Mouse (Mus musculus): ENCODE data around the gene Bbs5.
A peak's percentile ranks its signal among the peaks of the same experiment; 100 is the strongest.
"Not testable (repeated sequence)": the region's sequence is repeated elsewhere in the genome, so short reads cannot be mapped to it uniquely, and the experiment has no call there.

The Bbs5 gene

DNA sequence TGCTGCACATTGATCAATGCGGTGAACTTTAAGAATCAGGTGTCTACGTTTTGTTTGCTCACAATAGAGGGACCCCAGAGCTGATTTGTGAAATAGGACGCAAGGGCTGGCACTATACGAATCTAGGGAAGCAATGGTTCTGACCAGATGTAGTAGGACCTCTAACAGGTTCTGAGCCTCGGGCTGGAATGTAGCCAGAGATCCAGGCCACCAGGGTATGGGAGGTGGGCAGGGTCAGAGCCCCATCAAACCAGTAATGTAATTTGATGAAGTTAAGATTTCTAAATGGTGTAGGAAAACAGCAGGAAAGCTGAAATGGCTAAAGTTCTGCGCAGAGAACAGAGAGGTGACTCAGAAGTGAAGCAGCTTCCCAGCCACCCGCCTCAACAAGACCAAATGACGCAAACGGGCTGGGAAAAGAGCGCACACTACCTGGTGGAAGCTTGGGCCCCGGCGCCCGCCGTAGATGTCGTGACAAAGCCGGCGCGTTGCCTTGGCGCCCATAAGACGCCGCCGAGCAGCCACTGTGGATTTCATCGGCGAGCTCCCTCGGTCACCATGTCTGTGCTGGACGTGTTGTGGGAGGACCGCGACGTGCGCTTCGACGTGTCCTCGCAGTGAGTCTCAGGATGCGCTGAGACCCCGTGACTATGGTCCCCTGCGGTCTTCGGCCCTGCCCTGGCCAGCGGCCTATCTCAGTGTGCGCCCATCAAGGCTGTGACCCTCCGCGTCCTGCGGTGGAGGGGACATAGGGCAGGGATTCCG lies at the start of gene Bbs5:
Bbs5 (plus strand) TSS at position 446 of the 765 bp plus-strand sequence.
- DNase-seq (ENCODE audit: low spot score in 2 of 2), result peak; percentile 90 to 93

DNA sequence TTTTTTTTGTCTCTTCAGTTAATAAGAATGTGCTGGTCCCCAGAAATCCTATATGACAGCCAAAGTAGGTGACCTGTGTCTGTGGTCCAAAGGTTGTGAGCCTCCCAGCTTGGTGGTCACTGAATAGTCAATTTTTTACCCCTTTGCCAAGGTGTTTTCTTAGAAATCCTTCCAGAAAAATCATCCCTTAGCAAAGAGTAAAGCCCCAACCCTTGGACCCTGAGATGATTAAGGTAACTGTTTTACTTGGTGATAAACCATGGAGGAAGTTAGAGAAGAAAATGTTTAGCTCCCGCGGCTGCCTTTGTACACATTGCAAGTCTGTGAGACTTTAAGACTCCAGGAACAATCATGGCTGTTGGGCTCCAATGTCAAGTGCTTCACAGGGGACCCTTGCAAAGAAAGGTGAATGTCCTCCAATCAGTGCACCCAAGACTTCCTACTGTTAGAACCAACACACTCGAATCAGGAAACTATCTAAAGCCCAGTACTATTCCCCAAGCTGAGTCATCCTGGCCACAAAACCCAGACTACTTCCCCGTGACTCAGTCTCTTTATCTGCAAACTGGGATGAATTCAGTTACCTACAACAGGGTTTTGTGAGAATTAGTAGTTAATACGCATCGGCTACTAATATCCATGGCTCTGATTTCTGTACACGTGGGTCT lies 43.1 kb upstream of the Bbs5 start:
- DNase-seq (ENCODE audit: low spot score in 2 of 2), result no peak

DNA sequence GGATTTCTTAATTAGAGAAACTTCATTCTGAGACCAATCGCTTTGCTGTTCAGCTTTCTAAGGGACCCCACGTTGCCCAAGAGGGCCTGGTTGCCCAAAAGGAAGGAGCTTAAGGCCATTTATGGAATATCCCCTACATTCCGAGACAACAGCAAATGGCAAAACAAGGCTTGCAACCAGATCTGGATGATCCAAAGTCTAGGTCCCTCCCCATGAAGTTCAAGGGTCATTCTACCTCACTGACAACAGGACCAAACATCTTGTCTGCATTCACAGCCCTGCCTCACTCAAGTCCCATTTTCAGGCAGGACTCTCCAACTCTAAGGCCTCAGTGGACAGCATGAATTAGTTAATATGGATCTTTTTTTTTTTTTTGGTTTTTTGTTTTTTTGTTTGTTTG lies 40.4 kb upstream of the Bbs5 start:
- no peak for DNase-seq (ENCODE audit: low spot score in 2 of 2)

DNA sequence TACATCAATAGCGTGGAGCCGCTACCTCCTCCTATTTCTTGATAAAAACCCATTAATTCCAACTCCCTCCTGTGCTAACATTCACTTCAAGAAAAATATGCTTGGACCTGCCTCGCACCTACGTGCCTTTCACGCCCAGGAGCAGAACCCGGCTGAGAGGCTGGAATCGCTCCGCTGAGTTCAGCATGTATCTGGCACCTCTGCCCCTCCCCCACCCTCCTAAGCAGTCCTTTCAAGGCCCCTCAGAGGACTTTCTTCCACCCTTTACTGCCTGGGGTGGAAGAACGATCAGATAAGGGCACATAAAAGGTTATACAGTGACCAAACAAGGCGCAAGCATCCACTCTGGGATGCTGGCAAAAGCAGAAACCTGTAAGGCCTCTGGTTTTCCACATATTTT lies 34.7 kb upstream of the Bbs5 start:
- DNase-seq (ENCODE audit: low spot score in 2 of 2), result no peak

DNA sequence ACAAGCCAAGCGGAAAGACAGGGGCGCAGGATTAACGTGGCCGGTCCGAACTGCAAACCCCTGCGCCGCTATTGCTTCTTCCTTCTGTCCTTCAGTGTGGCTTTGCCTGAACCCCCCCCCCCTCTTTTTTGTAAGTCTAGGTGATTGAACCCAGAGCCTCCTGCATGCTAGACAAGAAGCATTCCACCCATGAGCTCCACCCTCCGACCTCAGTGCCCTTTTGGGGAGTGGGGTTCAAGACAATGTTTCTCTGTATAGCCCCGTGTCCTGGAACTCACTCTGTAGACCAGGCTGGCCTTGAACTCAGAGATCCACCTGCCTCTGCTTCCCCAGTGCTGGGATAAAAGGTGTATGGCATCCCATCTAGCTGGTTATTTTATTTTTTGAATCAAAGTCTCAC lies 34.3 kb upstream of the Bbs5 start:
- no peak for DNase-seq (ENCODE audit: low spot score in 2 of 2)

DNA sequence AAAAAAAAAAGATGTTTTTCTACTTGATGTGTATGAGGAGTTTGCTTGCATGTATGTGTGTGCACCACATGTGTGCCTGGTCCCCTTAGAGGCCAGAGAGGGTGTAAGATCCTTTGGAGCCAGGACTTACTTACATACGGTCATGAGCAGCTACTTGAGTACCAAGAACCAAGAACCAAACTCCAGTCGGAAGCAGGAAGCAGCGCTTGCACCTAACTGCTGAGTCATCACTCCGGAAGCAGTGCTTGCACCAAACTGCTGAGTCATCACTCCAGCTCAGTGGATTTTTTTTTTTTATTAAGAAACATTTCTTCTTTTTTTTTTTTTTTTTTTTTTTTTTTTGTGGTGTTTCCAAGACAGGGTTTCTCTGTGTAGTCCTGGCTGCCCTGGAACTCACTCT lies 33.7 kb upstream of the Bbs5 start:
- DNase-seq (ENCODE audit: low spot score in 2 of 2), result no peak

DNA sequence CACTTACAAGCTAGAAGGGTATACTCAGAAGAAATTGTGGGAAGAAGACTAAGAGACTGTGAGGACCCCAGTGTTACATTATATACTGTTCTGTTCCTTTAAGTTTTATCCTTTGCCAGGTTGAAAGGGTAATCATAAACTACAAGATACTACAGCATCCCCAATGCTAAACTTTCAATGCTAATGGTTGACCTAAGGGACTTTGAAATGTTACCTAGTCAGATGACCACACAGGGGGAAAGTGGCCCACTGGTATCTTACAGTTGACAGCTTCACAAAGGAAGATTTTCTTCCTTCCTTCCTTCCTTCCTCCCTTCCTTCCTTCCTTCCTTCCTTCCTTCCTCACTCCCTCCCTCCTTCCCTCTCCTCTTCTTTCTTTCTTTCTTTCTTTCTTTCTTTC lies 28.6 kb upstream of the Bbs5 start:
- no peak for DNase-seq (ENCODE audit: low spot score in 2 of 2)

DNA sequence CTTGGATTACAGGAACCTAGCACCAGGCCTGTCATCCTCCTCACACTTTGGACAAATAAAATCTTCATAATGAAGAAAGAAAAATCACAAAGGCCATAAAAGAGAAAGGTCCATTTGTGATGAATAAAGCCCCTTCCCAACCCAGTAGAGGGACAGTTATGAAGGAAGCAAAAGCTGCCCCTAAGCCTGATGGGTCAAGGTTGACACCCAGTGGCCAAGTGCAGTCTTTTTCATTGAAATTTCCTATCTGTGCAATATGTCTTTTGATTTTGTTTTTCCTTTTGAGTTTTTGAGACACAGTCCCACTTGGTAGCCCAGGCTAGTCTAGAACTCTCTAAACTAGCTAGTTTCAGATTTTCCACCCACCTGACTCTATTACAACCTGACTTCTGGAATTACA lies 27.7 kb upstream of the Bbs5 start:
- no peak for DNase-seq (ENCODE audit: low spot score in 2 of 2)

DNA sequence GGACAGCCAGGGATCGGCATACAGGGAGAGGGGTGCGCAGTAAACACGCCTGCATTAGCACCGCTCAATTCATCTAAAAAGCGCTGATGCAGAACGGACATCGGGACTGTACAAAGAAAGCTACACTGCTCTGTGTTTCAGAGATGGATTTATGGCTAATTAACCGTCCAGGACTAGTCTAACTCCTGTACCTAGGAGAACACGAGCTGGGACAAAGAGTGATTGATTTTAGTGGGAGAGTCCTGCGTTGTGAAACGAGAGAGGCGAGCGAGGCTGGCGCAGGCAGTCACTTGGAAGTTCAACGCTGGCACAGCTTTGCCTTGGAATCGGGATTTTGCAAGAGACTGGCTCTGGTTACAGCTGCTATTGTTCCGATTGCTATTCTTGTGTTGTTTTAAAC lies 17.8 kb upstream of the Bbs5 start:
- DNase-seq (ENCODE audit: low spot score in 2 of 2), result no peak

DNA sequence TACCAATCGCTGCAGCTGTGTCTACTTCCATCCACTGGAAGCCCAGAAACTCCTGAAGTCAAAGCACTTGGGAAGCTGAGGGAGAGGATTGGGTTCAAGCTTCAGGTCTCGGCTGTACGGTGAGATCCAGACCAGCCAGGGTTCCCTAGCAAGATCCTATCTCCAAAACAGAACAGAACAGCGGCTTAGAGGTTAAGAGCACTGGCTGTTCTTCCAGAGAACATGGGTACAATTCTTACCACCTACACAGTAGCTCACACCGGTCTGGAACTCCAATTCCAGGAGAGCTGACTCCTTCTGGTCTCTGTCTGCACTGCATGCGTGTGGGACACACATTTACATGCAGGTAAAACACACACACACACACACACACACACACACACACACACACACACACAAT lies 17.1 kb upstream of the Bbs5 start:
- DNase-seq (ENCODE audit: low spot score in 2 of 2), result no peak

DNA sequence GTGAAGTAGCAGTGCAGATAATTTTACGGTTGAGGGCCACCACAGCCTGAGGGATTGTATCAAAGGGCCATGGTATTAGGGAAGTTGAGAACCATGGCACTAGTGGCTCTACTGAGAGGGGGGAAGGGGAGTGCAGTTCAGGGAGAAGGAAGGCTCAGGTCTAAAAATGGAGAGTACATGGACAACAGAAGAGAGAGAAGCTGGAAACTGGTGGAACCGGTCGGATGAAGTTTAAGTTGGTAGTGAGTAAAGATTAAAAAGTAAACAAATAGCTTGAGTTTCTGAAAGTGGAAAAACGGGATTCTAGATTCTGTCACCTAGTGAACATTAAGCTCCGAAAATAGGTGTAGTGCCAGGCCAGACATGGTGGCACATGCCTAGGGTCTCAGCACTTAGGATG lies 16.2 kb upstream of the Bbs5 start:
- DNase-seq (ENCODE audit: low spot score in 2 of 2), result peak; percentile 34 to 57

DNA sequence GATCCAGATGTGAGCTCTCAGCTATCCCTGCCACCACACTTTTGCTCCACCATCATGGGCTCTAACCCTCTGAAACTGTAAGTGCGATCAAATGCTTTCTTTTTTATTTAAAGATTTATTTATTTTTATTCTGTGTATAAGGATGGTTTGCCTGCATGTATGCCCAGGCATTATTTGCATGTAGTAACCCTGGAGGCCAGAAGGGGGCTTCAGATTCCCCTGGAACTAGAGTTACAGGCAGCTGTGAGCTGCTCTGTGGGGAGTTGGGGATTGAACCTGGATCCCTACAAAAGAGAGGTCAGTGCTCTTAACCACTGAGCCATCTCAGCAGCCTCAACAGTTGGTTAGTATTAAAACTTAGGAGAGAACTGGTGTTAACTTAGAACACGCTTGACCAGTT lies 15.5 kb upstream of the Bbs5 start:
- no peak for DNase-seq (ENCODE audit: low spot score in 2 of 2)

DNA sequence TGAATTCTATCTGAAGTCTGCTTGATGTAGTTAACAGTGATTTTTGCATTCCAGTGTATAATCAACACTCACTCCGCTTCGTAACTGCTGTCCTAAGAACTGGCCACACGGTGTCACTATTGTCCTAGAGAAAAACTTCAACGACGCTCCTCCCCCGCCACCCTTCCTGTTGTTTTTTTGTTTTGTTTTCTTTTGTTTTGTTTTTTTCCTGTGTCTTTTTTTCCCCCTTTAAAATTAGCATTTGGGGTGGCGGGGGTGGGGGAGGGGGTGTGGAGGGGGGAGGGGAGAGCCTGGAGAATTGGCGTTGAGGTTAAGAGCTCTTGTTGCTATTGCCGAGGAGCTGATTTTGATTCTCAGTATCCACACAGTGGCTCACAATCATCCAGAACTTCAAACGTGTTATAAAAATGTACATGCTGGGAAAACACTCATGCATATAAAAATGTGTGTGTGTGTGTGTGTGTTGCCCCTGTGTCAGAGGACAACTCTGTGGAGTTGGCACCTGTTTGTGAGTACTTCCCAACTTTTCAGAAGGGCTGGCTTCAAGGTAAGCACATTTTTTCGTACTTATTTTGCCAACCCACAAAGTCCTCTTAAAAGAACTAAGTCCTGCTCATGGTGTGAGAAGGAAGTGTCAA lies 11.8 kb upstream of the Bbs5 start:
- no peak for DNase-seq (ENCODE audit: low spot score in 2 of 2)

DNA sequence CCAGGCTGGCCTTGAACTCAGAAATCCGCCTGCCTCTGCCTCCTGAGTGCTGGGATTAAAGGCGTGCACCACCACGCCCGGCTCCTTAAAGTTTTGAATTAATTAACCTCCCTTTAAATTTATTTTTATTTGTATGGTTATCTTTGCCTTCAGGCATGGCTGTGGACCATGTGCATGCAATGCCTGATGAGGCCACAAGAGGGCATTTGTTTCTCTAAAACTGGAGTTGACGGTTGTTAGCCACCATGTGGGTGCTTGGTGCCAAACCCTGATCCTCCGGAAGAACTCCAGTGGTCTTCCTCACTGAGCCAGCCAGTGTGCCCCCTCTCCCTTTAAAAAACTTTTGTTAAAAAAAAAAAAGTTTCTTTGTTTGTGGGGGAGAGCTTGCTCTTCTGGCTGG lies 11.2 kb upstream of the Bbs5 start:
- peak in 1 of 2 experiments; percentile 30 for DNase-seq (ENCODE audit: low spot score in 2 of 2)

DNA sequence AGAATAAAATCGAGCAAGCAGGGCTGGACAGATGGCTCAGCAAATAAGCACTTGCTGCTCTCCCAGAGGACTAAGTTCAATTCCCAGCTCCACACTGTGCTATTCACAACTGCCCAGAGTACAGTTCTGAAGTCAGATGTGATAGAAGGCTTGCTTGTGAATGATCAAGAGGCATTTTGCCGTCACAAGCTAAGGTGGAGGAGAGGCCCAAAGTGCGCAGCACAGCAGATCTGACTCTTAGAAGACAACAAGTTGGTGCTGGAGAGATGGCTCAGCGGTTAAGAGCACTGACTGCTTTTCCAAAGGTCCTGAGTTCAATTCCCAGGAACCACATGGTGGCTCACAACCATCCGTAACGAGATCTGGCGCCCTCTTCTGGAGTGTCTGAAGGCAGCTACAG lies 9.0 kb upstream of the Bbs5 start:
- not testable (repeated sequence) for DNase-seq (ENCODE audit: low spot score in 2 of 2)

DNA sequence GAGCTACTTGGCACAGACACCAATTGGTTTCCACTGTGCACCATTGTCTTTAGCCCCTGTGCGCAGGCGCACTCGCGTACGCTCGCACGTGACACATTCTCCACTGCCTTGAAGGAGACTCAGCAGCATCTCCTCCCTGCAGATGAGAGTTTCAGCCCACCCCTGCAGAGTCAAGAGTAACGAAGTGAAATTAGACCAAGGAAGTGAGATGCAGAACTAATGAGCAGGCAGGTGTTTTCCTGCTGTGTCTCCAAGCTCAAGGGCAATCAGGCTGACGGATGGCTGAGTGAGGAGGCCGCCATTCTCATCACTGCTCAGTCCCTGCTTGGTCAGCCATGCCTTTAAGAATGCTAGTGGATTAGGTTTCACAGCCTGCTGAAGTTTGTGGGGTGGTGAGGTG lies 6.9 kb upstream of the Bbs5 start:
- no peak for DNase-seq (ENCODE audit: low spot score in 2 of 2)

DNA sequence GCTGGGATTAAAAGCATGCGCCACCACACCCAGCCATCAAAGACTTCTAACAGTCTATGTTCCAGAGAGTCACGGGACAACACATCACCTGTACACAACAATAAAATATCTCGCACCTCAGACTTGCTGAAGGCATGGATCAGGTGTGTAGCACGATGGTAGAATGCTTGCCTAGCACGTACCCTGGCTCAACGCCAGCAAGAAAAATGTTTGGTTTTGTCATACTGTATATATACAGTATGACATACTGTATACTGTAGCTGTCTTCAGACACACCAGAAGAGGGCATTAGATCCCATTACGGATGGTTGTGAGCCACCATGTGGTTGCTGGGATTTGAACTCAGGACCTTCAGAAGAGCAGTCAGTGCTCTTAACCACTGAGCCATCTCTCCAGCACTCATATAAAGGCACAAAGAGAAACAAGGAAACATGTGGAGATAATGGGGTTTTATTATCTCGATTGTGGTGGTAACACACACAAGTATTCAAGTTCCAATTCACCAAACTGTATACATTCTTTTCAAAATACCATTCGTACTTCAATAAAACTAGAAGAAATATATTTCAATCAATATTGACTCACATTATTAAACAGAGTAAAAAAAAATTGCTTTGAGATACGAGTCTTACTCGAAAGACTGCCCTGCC lies 1.9 kb upstream of the Bbs5 start:
- no peak for DNase-seq (ENCODE audit: low spot score in 2 of 2)

DNA sequence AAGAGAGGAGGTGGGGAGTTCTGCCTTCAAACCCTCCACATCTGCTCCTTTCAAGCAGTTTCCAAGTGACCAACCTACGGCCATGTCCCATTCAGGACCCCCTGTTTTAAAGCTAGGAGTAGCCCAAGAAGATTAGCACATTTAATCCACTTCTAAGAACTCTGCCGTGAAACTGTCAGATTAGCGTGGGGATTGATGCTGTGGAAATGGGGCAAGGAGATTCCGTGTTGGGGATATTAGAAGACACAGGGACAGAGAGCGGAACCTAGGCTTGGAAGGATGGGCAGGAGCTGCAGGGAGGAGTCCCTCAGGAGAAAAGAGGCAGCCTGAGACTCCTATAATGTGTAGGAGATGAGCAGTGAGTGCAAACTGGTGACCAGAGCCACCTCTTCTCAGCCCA lies 2.7 kb downstream of the Bbs5 start:
- DNase-seq (ENCODE audit: low spot score in 2 of 2), result no peak

DNA sequence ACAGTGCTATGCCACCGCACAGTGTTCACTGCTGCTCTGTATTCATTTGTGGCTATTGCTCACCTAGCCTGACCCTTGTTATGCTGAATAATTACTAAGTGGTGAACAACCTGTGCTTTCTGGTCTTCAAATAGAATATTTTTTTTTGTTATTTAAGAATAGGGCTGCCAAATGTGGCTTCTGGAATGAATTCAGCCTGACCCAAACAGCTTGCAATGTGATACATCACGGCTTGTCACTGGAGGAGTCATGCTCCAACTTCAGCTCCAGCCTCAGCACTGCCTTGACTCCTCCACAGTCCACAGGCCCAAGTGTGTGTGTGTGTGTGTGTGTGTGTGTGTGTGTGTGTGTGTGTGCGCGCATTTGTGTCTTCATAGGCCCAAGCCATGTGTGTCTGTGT lies 12.4 kb downstream of the Bbs5 start:
- DNase-seq (ENCODE audit: low spot score in 2 of 2), result no peak

DNA sequence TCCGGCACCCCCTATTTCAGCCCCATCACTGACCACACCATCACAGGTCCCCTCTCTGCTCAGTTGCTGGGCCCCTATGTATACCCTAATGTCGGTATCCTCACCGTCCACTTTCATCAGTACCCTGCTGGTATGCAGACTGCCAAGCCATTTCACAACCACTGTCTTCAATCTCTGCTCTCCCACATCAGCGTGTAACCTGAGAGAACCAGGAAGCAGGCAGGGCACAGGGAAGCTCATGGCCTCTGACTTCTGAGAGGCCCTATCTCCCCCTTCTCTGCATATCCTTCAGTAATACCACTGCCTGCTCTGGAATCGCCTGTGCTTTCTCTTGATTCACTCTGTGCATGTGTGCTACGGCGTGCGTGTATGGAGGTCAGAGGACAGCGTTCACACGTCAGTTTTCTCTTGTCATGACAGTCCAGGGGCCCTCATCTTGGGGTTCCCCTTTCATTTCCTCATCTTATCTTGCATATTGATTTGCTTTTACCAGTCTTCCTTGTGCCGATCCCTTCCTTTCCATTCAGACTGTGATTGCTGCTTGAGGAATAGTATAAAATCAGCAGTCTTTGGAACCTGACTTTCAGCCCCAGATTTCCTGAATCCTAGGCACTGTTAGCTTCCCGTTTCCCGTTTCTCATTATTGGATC lies 17.0 kb downstream of the Bbs5 start:
- DNase-seq (ENCODE audit: low spot score in 2 of 2), result no peak

DNA sequence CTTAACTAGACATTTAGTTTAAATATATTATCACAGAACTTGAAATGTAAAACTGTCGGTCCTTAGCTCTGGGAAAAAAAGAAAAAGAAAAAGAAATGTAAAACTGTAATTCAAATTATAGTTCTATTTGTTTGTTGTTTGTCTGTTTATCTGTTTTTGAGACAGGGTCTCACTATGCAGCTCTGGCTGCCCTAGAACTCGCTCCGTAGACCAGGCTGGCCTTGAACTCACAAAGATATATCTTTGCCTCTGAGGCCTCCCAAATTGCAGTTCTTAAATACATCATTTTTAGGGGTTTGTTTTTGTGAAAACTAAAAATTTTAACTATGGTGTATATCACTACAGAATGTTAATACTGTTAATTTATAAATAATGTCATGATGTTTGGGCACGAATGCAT lies 20.7 kb downstream of the Bbs5 start:
- DNase-seq (ENCODE audit: low spot score in 2 of 2), result no peak

DNA sequence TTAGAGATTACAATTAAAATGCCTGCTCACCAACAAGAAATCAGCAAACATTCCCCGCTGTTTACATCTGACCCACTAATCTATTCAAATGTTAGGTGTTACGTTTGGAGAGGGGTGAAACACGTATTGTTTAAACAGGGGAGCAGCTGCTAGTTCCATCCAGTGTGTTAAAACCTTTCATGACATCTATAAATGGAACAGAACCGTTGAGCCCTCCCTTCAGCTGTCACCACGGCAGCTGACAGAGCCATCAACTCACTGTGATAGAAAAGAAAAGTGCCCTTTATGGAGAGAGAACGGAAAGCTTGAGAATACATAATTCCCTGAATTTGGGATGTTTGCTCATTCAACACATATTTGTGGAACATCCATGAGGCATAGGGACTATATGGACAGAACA lies 21.4 kb downstream of the Bbs5 start:
- no peak for DNase-seq (ENCODE audit: low spot score in 2 of 2)

All from urinary bladder, adult 18-20 months (tissue).